Mouse (Mus musculus) E14TG2a.4 (cell line): ENCODE results near the gene Tsacc.

Experiments used
- CTCF ChIP-seq: conservative IDR thresholded peaks from 2 replicates; pipeline ENCODE4 v1.5.1; 2014; ENCODE audit warnings: low read length
- POU5F1 ChIP-seq: IDR thresholded peaks from 2 replicates; pipeline ENCODE4 v1.6.1; 2014; ENCODE audit warnings: low read length, borderline replicate concordance

DNA sequence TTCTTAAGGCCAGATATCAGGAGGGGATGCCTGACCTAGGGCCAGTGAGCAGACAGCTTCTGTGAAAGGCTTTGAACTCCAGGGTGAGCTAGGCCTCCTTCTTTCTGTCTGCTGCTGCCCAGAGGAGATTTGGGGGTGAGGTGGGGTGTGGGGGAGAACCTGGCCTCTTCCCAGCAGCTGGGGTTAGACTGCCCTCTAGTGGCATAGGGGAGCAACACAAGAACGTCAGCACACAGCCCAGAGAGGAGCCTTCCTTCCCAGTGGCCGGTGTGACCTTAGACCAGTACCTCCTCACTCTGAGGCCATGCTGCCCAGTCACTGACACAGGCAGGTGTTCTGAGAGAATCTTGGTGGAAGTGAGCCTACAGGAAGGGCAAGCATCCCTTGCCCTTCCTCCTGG lies 52.7 kb downstream of the Tsacc start:
- TF ChIP-seq CTCF (peak; percentile 89), POU5F1 (no peak)
